Mouse (Mus musculus) right cerebral cortex, adult 18-20 months (tissue): ENCODE data around the gene Hoxa5.

Experiments
- DNase-seq: peaks from one replicate; pipeline ENCODE4 v3.0.0; 2022; ENCODE audit warnings: mixed read lengths

The Hoxa5 gene

GRCm38 (mm10) chr6:52160511-52161335 lies 43.7 kb downstream of the Hoxa5 start:
- no peak for DNase-seq

GRCm38 (mm10) chr6:52159979-52160378 lies 44.4 kb downstream of the Hoxa5 start:
- no peak for DNase-seq

- no peak for DNase-seq
These were observed 45.1 kb downstream of the Hoxa5 start for GRCm38 (mm10) chr6:52159164-52159761.

GRCm38 (mm10) chr6:52158276-52159051 lies 45.9 kb downstream of the Hoxa5 start, which contains the start of gene Hoxa1:
Gene Hoxa1 (minus strand): TSS chr6:52158317.
- DNase-seq, result no peak

GRCm38 (mm10) chr6:52157466-52158275 lies 46.7 kb downstream of the Hoxa5 start:
- DNase-seq, result no peak

- DNase-seq, result no peak
These were observed 47.7 kb downstream of the Hoxa5 start for GRCm38 (mm10) chr6:52156551-52157200.

GRCm38 (mm10) chr6:52155471-52155870 lies 48.9 kb downstream of the Hoxa5 start:
- DNase-seq, result no peak

- DNase-seq, result no peak
These were observed 50.3 kb downstream of the Hoxa5 start for GRCm38 (mm10) chr6:52154044-52154443.

- DNase-seq, result no peak
These were observed 51.1 kb downstream of the Hoxa5 start for GRCm38 (mm10) chr6:52153270-52153669.

- no peak for DNase-seq
These were observed 51.9 kb downstream of the Hoxa5 start for GRCm38 (mm10) chr6:52152226-52153193.
